Mouse (Mus musculus): ENCODE results near the gene Ntrk2. TPM values are rescaled to one million over a fixed set of nuclear protein-coding genes. Genes with fewer than 3 reads are reported as not detected.

Gene Ntrk2
- total and polyA plus RNA-seq, 3 experiments = under 0.01 TPM; not detected in 2

DNA sequence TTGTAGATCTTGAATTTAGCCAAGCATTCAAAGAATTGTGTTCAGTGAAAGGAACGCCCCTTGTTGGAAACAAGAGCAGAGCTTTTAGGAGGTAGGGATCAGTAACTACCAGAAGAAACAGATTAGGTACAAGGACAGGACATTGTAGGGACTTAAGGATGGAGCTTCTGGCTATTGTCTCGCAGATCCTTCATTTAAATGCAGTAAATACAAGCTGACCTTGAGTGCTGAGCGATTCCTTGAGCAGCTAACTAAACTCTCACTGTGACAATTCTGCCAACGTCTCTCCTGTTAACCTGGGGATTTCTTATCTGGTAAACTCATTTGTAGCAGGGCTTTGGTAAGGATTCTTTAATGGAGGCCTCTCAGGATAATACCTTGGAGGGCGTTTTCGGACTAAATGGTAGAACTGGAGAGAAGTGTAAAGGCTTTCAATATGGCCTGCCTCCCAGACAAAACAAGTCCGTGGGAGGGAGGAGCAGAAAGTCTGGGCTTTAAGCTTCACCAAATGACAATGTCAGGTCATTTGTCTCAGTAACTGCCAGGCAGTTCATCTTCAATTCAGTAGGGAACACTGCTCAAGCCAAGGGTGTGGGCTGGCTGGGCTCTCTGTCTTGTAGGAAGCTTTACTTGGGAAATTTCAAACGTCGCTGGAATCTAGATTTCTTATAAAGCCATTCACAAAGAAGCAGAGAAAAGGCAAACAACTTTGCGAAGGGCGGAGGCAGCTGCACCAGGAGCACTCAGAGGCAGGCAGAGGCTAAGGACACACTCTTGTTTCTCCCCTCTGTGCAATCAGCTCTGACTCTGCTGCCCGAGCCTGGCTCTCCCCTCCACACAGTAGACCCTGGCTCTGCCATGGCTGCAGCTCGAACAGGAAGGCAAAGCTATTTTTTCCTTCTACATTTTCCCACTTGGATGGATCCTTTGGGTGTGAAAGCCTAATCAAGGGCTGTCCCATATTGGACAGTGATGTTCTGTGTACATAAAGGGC lies 98.7 kb downstream of the Ntrk2 start:
- no peak overlapping the region for H3K27ac ChIP-seq (ENCODE audit: control insufficient read depth, low read depth, low read length)
- no peaks in the 10 kb centered on the region for H3K36me3 ChIP-seq (ENCODE audit: control insufficient read depth in 1 of 2, insufficient read depth in 2 of 2, low read length in 2 of 2)
- H3K4me1 ChIP-seq (ENCODE audit: control insufficient read depth in 1 of 2, insufficient read depth in 2 of 2, low read length in 2 of 2) = no peaks in the 10 kb centered on the region
- no peaks in the 10 kb centered on the region for H3K79me2 ChIP-seq (ENCODE audit: control insufficient read depth, insufficient read depth, low read length, poor library complexity)
- TF ChIP-seq TBP (IDR thresholded peaks at IDR 0.05; ENCODE audit: low read depth, low read length) = no peak
- H3K9ac ChIP-seq (ENCODE audit: control insufficient read depth, low read depth, low read length, poor library complexity, severe bottlenecking) = no peak overlapping the region
- DNase-seq (ENCODE audit: low read depth, low spot score) = no peak
- no peaks in the 10 kb centered on the region for H3K27me3 ChIP-seq (ENCODE audit: control insufficient read depth in 1 of 2, insufficient read depth in 2 of 2, low read length in 2 of 2)
- H3K9me3 ChIP-seq (replicated peaks; ENCODE audit: insufficient read depth, low read length) = no peaks in the 10 kb centered on the region
- no peak overlapping the region for H3K4me3 ChIP-seq (ENCODE audit: control insufficient read depth in 1 of 2, insufficient read depth in 1 of 2, low read depth in 2 of 2, low read length in 2 of 2)

DNA sequence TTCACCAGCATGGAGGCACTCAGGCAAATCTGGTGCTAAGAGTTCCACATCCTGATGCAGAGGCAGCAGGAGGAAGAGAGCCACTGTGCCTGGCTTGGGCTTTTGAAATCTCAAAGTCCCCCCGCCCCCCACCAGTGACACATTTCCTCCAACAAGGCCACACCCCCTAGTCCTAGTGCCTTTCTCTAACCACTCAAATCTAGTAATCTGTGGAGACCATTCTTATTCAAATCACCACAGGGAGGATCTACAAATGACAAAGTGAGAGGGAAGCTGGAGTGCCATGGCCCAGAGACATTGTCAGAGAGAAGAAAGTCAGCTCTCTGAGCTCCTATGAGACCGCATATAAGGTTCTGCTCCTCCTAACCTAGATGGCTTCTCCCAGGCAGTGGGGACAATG lies 105.6 kb downstream of the Ntrk2 start:
- Histone ChIP-seq H3K27ac (ENCODE audit: control insufficient read depth, low read depth, low read length) (no peak overlapping the region), H3K4me1 (ENCODE audit: control insufficient read depth in 1 of 2, insufficient read depth in 2 of 2, low read length in 2 of 2) (no peaks in the 10 kb centered on the region), H3K79me2 (ENCODE audit: control insufficient read depth, insufficient read depth, low read length, poor library complexity) (no peaks in the 10 kb centered on the region), H3K9ac (ENCODE audit: control insufficient read depth, low read depth, low read length, poor library complexity, severe bottlenecking) (no peak overlapping the region), H3K36me3 (ENCODE audit: control insufficient read depth in 1 of 2, insufficient read depth in 2 of 2, low read length in 2 of 2) (no peaks in the 10 kb centered on the region), H3K27me3 (ENCODE audit: control insufficient read depth in 1 of 2, insufficient read depth in 2 of 2, low read length in 2 of 2) (no peaks in the 10 kb centered on the region), H3K4me3 (ENCODE audit: control insufficient read depth in 1 of 2, insufficient read depth in 1 of 2, low read depth in 2 of 2, low read length in 2 of 2) (no peak overlapping the region), H3K9me3 (replicated peaks; ENCODE audit: insufficient read depth, low read length) (no peaks in the 10 kb centered on the region)
- TF ChIP-seq MAX (IDR thresholded peaks at IDR 0.05; ENCODE audit: low read length) (no peak), ETS1 (IDR thresholded peaks at IDR 0.05; ENCODE audit: low read depth, low read length) (no peak), MAFK (IDR thresholded peaks at IDR 0.05; ENCODE audit: borderline replicate concordance, low read depth, low read length) (no peak), ZNF384 (IDR thresholded peaks at IDR 0.05; ENCODE audit: low read depth, low read length) (no peak), POLR2A (IDR thresholded peaks at IDR 0.05; ENCODE audit: control insufficient read depth in 1 of 2, insufficient read depth in 1 of 2, low read depth in 1 of 2, low read length in 2 of 2, poor library complexity in 1 of 2) (no peak), TCF12 (IDR thresholded peaks at IDR 0.05; ENCODE audit: low read depth, low read length) (no peak), CTCF (IDR thresholded peaks at IDR 0.05 in 2 of 3, conservative IDR thresholded peaks at IDR 0.05 in 1 of 3; ENCODE audit: control insufficient read depth in 1 of 3, insufficient read depth in 1 of 3, low read depth in 2 of 3, low read length in 3 of 3, poor library complexity in 1 of 3, severe bottlenecking in 1 of 3) (no peak), NELFE (IDR thresholded peaks at IDR 0.05; ENCODE audit: low read depth, low read length) (no peak), NRF1 (IDR thresholded peaks at IDR 0.05; ENCODE audit: insufficient read depth, low read depth, low read length, poor library complexity, severe bottlenecking) (no peak), CHD2 (IDR thresholded peaks at IDR 0.05; ENCODE audit: low read length) (no peak), RAD21 (IDR thresholded peaks at IDR 0.05; ENCODE audit: low read depth, low read length) (no peak)
- DNase-seq (ENCODE audit: low read depth, low spot score) = no peak

DNA sequence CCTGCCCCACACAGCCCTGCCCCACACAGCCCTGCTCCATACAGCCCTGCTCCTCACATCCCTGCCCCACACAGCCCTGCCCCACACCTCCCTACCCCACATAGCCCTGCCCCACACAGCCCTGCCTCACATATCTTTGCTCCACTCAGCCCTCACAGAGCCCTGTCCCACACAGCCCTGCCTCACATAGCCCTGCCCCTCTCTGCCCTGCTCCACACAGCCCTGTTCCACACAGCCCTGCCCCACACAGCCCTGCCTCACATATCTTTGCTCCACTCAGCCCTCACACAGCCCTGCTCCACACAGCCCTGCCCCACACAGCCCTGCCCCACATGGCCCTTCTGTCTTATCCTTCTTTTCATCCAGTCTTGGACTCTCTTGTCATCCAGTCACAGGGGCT lies 106.2 kb downstream of the Ntrk2 start:
- no peaks in the 10 kb centered on the region for H3K9me3 ChIP-seq (replicated peaks; ENCODE audit: insufficient read depth, low read length)
- no peaks in the 10 kb centered on the region for H3K4me1 ChIP-seq (ENCODE audit: control insufficient read depth in 1 of 2, insufficient read depth in 2 of 2, low read length in 2 of 2)
- no peaks in the 10 kb centered on the region for H3K36me3 ChIP-seq (ENCODE audit: control insufficient read depth in 1 of 2, insufficient read depth in 2 of 2, low read length in 2 of 2)
- no peak overlapping the region for H3K9ac ChIP-seq (ENCODE audit: control insufficient read depth, low read depth, low read length, poor library complexity, severe bottlenecking)
- no peaks in the 10 kb centered on the region for H3K79me2 ChIP-seq (ENCODE audit: control insufficient read depth, insufficient read depth, low read length, poor library complexity)
- DNase-seq (ENCODE audit: low read depth, low spot score) = no peak
- no peak overlapping the region for H3K4me3 ChIP-seq (ENCODE audit: control insufficient read depth in 1 of 2, insufficient read depth in 1 of 2, low read depth in 2 of 2, low read length in 2 of 2)
- no peak overlapping the region for H3K27ac ChIP-seq (ENCODE audit: control insufficient read depth, low read depth, low read length)
- no peaks in the 10 kb centered on the region for H3K27me3 ChIP-seq (ENCODE audit: control insufficient read depth in 1 of 2, insufficient read depth in 2 of 2, low read length in 2 of 2)
- TF ChIP-seq GATA1 (IDR thresholded peaks at IDR 0.05; ENCODE audit: low read depth, low read length) = no peak
- no peak for TF ChIP-seq MEF2A (IDR thresholded peaks at IDR 0.05; ENCODE audit: extremely low read depth, insufficient replicate concordance, low read depth, low read length, poor library complexity, severe bottlenecking)
- TF ChIP-seq CHD2 (IDR thresholded peaks at IDR 0.05; ENCODE audit: low read length) = no peak
- no peak for TF ChIP-seq HCFC1 (IDR thresholded peaks at IDR 0.05; ENCODE audit: low read depth, low read length)
- TF ChIP-seq ZMIZ1 (IDR thresholded peaks at IDR 0.05; ENCODE audit: low read depth, low read length) = no peak
- TF ChIP-seq MYC (IDR thresholded peaks at IDR 0.05; ENCODE audit: low read depth, low read length) = no peak
- no peak for TF ChIP-seq MAZ (IDR thresholded peaks at IDR 0.05; ENCODE audit: low read depth, low read length)
- no peak for TF ChIP-seq MXI1 (IDR thresholded peaks at IDR 0.05; ENCODE audit: low read depth, low read length)
- no peak for TF ChIP-seq RAD21 (IDR thresholded peaks at IDR 0.05; ENCODE audit: low read depth, low read length)
- no peak for TF ChIP-seq MYB (IDR thresholded peaks at IDR 0.05; ENCODE audit: low read depth, low read length)
- TF ChIP-seq SMC3 (IDR thresholded peaks at IDR 0.05; ENCODE audit: low read depth, low read length) = no peak
- TF ChIP-seq NRF1 (IDR thresholded peaks at IDR 0.05; ENCODE audit: insufficient read depth, low read depth, low read length, poor library complexity, severe bottlenecking) = no peak
- no peak for TF ChIP-seq GABPA (IDR thresholded peaks at IDR 0.05; ENCODE audit: low read depth, low read length)
- TF ChIP-seq BHLHE40 (IDR thresholded peaks at IDR 0.05; ENCODE audit: borderline replicate concordance, low read depth, low read length) = no peak
- TF ChIP-seq ZKSCAN1 (IDR thresholded peaks at IDR 0.05; ENCODE audit: low read depth, low read length) = no peak
- TF ChIP-seq TAL1 (IDR thresholded peaks at IDR 0.05; ENCODE audit: low read length) = no peak
